Mouse (Mus musculus): ENCODE results near the gene Taok3.

Taok3 gene

DNA sequence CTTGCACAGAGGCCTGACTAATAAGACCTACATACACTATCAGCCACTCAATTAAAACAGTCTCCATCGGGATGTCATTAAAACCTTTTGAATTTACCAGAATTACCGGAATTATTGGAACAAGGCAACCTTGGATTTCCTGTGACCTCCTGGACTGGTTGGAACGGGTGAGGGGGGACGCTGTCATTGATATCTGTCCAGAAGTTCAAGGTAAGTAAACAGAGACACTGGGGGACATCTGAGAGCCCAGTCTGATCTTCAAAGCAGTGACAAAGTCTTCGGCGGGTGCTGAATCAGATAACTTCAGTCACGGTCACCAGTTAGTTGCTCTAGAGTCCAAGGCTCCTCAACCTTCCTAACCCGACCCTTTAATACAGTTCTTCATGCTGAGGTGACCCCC is 175.1 kb downstream of the Taok3 start:
- no peak for DNase-seq (ENCODE audit: low spot score in 2 of 2)

DNA sequence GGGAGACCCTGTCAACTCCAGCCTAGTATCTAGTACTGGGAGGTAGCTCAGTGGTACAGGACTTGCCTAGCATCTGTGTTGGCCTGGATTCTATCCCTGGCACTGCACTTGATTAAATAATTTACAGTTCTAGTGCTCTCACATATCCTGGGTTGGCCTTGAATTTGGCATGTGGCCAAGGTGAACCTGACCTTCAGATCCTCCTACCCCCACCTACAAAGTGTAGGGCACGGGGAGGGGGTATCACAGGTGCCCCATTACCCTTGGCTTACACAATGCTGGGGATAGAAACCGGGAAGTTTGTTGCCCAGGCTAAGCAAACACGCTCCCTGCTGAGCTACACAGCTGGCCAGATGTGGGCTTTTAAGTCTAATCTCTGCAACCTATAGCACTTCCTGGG is 183.0 kb downstream of the Taok3 start:
- no peak for DNase-seq (ENCODE audit: low spot score in 2 of 2)

DNA sequence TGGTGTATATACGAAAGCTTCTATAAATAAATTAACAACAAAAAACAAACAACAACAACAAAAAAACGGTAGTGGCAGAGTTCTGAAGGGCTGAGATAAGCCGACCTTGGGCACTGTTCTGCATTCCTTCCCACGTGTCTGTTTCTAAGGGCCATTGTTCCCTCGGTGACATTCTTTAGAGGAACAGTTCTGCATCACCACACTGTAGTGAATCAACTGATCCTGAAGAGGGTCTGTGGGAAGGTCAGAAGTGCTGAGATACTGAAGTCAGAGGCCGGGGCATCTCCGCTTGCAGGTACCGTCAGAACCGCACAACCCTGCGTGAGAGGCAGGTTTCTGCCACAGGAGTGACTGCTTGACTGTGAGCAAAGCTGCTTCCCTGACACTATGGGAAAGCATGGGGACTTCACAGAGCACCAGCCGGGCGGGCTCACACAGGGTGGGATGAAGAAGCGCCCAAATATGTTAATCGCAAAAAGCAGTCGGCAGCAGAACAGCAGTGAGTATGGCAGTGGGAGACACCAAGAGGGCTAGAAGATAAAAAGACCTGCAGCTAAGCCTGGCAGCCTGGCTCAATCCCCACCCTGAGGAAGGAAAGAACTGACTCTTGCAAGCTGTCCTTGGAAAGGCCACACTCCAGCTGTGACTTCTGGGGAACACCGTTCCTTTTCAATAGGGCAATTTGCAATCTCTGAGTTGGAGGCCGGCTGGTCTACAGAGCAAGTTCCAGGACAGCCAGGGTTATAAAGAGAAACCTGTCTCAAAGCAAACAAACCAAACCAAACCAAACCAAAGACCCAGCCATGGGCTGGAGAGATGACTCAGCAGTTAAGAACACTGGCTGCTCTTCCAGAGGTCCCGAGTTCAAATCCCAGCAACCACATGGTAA is 184.0 kb downstream of the Taok3 start:
- DNase-seq (ENCODE audit: low spot score in 2 of 2), result no peak

DNA sequence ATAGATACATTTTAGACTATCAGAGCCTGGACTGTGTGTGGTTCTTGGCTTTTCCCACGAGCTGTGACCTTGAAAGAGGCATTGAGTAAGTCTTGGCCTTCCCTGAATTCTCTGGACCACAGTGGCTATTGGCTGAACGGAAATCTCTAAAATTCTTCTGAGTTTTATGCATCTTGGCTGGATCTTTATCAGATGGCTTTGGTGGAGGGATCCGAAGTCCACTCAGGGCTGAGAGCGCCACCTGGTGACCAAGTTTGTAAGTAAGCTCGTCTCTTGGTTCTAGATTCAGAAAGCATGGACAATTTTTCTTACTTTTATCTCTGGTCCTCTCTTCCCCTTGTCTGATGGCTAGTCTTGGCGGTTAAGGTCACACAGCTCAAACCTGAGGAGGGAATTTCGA is 185.0 kb downstream of the Taok3 start:
- DNase-seq (ENCODE audit: low spot score in 2 of 2), result peak; percentile 57 to 70

DNA sequence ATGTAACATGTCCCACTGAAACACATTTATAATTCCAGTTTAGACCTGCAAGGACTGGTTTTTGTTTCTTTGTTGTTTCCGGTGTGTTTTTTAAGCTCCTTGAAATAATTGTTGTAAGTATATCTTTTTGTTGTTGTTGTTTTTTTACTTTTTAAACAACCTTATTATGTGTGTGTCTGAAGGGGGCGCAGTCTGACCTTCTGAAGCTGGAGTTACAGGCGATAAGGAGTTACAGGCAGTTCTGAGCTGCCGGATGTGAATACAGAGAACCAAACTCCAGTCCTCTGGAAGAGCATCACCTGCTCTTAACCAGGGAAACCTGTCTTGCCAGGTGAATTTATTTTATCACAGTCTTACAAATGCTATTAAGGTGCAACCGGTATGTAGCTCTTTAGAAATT is 185.8 kb downstream of the Taok3 start:
- no peak for DNase-seq (ENCODE audit: low spot score in 2 of 2)

DNA sequence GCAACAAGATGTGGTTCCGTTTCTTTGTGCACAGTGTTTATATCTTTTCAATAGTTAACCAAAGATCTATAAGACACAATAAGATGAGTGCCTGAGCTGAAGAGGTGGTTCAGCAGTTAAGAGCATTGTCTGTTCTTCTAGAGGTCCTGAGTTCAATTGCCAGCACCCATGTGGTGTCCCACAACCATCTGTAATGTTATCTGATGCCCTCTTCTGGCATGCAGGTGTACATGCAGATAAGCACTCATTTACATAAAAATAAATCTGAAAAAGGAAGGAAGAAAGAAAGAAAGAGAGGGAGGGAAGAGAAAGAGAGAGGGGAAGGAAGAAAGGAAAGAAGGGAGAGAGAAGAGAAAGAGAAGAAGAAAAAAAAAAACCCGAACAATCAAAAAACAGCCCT is 186.9 kb downstream of the Taok3 start:
- no peak for DNase-seq (ENCODE audit: low spot score in 2 of 2)

DNA sequence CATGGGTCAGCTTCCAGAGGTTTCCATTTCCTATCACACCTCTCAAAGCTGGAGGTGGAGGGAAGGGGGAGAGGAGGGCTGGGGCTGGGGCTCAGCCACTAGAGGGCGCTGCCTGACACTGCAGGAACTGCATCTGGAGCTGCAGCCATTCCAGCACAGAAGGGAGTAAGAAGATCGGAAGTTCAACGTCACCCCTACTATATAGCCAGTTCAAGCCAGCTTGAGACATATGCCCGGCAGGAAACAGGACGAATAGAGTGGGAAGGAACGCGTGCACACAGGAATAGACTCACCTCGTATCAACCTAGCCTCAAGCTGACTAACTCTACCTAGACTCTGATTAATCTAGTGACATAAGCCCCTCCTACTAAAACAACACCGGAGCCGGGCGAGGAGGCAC is 187.8 kb downstream of the Taok3 start:
- DNase-seq (ENCODE audit: low spot score in 2 of 2), result peak in 1 of 2 experiments; percentile 56

DNA sequence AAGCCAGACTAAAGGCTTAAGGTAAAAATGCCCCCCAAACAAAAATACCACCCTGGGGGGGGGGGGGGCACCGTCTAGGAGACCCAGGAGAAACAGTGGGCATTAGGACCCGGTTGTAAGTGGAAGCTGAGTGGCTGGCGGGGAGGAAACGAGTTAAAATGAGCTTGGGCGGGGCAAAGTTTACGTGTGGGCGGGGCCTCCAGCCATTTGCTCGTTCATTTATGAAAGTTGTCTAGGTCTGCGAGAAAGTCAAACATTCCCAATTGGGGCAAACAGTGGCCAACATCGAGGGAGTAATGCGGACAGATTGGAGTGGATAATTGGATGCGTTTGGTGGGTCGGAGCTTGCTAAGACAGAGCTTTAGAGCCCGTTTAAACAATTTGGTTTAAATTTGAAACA is 193.5 kb downstream of the Taok3 start:
- DNase-seq (ENCODE audit: low spot score in 2 of 2), result no peak

DNA sequence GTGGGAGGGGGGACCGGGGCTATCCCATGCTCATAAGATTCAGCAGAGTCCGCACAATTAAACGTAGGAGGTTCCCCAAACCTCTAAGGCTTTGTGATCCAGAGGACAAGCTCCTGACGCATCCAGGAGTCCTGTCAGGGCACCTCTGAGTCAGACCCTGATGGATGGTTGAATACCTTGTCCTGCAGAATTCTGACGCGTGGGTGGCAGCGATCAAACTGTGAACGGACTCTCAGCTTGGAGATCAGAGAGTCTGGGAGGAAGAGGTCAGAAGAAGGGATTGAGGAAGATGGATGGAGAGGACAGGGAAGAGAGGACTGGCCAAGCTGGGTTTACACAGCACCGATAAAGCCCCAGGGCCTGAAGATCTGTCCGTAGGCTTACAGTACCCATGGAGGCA is 194.0 kb downstream of the Taok3 start:
- DNase-seq (ENCODE audit: low spot score in 2 of 2), result no peak

DNA sequence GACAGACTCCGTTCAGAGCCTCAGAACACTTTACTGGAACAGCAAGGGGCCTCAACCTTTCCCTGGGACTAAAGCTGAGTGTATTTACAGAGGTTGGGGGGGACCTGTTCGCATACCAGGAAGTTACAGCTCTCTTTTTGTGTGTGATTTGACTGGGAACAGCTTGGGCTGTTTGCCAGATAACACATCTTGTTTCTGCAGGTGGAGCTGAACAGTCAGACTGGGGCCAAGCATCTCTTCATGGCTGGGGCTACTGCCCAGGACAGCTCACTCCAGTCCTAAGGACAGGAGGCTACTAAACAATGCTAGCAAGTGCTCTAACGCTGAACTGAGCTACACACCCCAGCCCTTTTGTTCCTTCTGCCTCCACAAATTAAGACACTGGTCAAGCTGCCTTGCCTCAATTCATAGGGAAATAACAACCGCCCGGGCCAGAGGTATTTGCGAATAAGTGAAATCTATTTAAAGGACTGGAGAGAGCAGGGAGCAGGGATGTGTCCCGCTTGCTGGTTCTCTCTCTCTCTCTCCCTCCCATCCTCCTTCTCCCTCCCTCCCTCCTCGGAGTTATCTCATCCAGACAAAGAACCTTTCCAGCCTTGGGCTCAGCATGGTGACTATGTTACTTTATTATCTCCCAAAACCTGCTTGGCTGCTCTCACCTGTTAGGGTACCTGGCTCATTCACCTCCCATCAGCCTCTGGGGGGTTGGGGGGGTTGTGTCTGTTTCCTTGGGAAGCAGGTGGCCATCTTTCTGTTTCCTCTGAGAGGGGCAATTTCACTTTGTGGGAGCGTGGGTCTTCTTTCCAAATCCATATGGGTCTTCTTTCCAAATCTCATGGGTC is 194.9 kb downstream of the Taok3 start:
- no peak for DNase-seq (ENCODE audit: low spot score in 2 of 2)

DNA sequence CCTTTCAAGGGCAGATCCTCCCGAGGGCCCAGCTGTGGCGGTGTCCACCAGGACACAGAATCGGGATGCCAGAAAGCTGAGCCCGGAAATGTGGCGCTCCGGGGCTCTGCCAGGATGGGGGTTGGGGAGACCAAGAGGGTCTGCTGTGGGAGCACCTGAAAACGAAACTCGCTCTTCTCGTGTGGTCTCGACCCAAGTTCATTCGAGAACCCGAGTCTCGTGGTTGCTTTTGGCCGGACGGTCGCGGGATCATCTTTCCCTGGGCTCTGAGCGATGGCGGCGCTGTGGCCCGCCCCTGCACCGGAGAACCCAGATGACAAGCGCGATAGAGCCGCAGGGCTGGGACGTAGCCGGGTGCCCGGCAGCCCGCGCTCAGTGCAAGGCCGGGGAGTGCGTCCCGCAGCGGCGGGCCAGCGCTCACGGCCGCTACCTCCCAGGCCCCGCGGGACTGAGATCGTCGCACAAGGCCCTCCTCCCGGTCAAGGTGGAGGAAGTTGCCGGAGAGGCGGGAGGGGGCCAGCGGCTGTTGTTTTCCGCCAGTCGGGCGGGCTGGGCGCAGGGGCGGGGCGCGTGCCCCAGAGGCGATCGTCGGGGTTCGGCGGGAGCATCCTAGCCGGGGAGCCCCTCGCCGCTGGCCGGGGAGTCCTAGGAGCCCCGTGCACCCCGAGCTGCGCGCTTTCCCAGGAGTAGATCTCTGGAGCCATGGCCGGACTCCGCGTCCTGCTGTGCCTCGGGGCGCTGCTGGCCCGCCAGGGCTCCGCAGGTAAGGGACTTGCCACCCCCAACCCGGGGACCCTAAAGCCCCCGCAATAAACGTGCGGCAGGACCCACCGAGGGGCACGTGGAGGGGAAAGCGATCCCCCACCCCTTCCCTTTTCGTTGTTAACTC is 199.1 kb downstream of the Taok3 start, which contains the start of gene Vsig10:
Gene Vsig10, plus strand, starts transcription at position 343 of the 889 bp plus-strand sequence.
- peak in 1 of 2 experiments; percentile 48 for DNase-seq (ENCODE audit: low spot score in 2 of 2)

DNA sequence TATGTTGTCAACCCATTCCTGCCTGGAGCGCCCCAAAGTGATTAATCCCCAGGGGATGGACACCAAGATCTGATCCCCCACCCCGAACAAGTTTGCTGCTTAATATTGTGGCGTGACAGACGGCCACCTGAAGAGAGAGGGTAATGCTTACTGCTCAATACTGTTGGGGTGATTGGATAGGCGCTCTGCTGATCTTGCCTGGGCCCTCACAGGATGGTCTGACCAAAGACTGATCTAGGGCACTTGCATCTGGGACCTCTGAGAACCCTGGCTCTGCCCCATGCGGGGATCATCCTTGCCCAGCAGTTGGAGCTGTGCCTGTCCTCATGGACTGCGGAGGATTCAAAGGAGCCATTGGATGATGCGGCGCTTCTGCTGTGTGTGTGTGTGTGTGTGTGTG is 203.8 kb downstream of the Taok3 start:
- no peak for DNase-seq (ENCODE audit: low spot score in 2 of 2)
